Mouse (Mus musculus) embryo, embryonic 11 days (tissue): ENCODE results near the gene Cyth1.

ENCODE experiments used
- DNase-seq: peaks from one replicate; pipeline ENCODE4 v3.0.0-alpha.2; 2015

Cyth1 gene

GRCm38 (mm10) chr11:118222351-118222885 is 26.0 kb downstream of the Cyth1 start:
- DNase-seq, result no peak

GRCm38 (mm10) chr11:118220561-118221262 is 27.7 kb downstream of the Cyth1 start:
- DNase-seq, result peak; percentile 74

DNA sequence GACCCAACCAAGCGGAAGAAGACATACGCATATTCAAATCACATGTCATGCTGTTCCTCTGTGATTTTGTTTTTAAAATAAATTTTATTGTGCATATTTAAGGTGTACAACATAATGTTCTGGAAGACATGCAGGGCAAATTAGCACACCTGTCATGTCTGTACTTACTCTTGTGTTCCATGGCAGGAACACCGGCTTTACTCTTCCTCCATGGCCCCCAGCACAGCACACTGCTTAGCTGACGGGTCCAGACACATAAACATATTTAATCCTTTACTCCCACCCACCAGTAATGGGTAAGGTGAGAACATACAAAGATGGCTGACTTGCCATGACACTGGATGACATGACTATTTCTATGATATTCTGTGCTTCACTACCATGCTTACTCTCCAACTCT is 29.3 kb downstream of the Cyth1 start:
- no peak for DNase-seq

GRCm38 (mm10) chr11:118216468-118216867 is 31.9 kb downstream of the Cyth1 start:
- DNase-seq, result no peak

DNA sequence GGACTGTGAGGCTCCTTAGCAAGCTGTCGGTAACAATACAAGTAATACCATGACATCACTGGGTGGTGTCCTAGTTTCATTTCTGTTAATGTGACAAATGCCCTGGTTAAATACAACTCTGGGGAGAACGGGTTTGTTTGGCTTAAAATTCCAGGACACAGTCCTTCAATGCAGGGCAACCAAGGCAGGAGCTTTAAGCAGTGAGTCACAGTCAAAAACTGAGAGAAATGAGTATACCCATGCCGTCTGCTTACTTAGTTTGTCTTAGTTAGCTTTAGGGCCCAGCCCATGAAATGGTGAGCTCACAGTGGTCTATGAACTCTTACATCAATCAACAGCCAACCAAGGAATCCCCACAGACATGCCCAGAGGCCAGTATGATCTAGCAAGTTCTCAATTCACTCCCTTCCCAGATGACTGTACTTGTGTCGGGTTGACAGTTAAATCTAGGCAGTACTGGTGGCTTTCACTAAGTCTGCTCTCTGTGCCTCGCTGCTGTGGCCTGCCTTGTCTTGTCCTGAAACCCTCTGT is 32.4 kb downstream of the Cyth1 start:
- DNase-seq, result no peak

- no peak for DNase-seq
These were observed 35.7 kb downstream of the Cyth1 start for GRCm38 (mm10) chr11:118212636-118213112.

DNA sequence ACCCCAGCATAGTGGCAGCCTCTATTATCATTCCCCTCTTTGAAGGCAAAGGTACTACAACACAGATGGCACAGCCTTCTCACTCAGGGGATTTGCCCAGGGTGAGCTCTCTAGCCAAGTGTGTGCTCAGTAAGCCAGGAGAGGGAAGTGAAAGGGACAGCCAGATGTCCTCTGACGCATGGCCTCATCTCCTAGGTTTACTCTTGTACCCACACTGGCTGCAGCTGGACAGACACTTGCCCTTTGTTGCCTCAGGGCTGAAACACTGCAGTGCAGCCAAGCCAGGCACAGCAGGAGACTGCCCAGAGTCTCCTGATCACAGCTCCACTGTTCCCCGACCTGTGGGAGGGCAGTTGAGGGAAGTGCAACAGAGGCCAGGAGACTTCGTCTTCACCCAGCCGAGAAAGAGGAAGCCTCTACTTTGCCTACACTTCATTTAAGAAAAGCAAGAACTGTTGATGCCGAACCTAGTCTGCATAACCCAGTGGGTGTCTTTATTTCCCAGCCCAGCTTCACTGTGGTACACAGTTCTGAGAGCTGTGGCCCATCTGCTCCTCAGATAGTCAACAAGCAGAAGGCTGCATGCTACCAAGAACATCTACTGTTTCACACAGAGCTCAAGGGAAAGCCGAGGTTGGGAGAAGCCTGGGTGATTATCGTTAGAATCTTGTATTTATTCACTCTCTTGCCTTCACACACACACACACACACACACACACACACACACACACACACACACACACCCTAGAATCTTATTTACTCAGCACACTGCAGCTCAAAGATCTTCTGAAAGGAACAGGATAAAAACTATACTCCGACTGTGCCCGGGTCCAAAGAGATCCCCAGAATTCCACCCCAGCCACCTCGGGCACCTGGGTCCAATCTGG is 36.4 kb downstream of the Cyth1 start:
- no peak for DNase-seq

- no peak for DNase-seq
These were observed 37.4 kb downstream of the Cyth1 start for GRCm38 (mm10) chr11:118210962-118211361.

DNA sequence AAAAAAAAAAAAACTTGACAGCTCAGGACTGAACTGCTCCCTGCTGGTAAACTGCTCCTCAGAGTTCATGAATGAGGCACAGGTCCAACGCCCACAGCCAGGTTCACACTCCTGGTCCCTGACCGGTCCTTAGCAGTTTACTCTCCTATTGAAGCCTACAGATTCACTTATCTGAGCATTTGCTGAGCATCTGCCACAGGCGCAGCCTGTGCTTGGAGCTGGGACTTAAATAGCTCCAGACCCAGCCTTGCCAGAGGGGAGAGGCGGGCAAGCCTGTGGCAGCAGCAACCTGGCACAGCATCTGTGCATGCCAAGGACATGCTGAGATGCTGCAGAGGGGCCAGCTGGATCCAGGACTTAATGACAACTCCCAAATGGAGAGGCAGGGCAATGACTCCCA is 38.3 kb downstream of the Cyth1 start:
- DNase-seq, result no peak

- no peak for DNase-seq
These were observed 39.0 kb downstream of the Cyth1 start for GRCm38 (mm10) chr11:118209376-118209775.

DNA sequence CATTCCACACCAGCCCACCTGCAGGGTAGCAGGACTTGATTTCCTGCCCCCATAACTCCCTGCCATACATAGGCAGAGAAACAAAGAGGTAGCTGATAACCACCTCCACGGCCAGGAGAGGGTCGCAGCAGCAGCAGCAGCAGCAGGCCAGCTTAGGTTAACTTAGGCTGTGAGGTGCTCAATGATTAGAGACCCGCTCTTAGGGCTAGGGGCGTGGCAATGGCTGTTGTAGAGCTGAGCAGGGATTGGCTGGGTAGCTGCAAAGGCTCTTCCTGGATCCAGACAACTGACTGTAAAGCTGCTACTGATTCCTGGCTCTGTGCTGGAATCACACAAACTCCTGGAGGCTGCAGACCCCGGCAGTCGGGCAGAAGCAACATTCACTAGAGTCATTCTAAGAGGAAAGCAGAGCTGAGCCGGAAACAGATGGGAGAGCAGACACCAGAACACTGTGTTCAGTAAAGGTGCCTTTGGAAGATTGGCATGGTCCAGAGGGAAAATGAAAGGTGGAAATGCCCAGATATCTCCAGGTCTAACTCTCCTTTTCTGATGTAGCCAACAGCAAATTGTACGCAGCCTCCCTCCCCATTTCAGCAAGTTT is 39.6 kb downstream of the Cyth1 start:
- DNase-seq, result peak; percentile 74

- DNase-seq, result no peak
These were observed 40.9 kb downstream of the Cyth1 start for GRCm38 (mm10) chr11:118207424-118208033.

DNA sequence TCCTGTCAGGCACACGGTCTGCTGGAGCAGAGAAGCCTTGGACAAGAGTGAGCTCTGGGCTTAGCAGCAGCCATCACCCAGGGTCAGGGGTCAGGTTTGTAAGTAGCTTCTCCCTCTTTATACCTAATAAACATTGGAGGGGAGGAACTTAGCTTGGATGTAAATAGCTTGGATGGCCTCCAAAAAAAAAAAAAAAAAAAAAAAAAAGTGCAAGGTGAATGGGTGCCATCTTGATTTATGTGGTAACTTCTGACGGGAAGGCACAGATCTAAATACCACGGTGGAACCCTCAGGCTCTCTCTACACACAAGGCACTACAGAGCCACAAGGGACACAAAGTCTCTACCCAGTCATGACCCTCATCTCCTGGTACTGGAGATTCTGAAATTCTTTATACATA is 42.1 kb downstream of the Cyth1 start:
- DNase-seq, result no peak

DNA sequence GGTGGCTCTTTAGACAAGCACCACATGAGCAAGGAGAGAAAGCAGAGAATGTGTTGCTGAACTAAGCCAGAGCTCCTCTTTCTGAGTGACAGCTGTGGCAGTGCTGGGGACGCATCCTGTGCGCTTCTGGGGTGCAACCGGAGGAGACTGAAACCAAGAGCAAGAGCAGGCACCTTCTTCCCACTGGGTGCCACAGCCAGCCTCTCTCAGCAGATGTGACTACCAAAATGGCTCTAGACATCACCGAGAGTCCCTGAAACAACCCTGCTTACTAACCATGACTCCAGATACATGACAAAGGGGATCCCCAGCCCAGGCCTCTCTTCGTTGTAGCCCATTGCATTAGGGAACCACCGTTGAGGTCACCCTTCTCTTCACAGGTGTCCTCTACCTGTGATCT is 44.9 kb downstream of the Cyth1 start:
- no peak for DNase-seq

GRCm38 (mm10) chr11:118202410-118203233 is 45.8 kb downstream of the Cyth1 start:
- DNase-seq, result peak; percentile 88

DNA sequence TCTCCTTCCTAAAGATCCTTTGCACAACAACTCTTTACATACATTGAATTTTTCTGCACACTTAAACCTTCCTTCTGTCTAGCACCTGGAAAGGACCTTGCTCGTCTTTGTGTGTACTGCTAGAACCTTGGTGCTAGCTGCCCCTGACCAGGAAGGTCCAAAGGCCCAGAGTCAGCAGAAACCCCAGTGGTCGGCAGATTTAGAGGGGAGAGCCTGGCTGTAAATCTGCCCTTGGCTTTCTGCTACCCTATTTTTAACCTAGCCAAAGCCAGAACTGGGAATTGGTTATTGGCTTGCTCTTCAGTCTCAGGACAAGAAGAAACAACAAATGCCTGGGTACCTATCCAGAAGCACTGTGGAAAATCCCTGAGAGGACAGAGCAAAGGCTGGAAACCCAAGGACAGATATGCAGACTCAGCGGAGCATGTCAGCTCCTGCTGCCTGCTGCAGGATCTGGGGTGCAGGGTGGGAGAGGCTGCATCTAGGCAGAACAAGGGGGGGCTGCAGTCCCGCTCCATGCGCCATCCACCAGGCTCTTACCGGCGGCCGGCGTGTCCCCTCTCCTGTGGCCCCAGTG is 46.5 kb downstream of the Cyth1 start:
- DNase-seq, result no peak

DNA sequence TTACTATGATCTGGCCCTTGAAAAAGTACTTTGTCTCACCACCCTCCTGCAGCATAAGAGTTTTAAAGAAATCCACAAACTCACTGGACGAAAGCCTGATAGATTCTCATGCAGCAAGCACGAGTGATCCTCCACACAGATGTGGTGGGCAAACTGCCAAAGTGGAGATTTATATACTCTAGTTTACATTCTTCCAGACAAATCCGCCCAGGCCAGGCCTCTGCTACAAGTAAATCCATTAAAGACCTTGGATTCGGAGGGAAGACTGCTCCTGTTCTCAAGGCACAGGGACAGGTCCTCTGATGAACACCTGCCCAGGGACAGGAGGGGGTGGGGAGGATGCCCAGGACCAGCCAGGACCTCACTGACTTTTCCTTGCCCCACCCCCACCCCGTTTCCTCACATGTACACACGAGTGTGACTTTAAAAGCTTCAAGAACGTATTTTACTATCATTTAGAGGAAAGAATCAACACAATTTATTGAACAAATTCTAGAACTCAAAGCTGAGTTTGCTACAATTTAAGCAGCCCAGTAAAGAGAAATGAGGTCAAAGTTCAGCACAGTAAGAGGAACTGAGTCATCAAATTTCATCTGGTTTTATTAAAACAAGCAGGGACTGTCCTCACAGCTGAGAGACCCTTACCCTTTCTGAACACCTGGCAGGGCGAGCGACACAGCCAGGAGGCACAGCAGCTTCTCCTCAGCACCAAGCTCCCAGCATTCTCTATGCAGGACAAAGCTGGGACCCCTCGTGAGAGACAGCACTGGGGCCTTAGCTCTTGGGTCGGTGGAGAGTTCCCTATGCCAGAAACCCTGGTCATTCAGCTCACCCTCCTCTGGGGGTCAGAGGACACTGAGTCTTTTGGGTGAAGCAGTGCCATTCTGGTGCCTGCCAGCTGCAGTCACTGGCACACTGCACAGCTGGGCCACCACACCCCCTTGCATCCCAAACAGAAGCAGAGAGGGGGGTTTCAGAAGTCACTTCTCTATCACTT is 47.3 kb downstream of the Cyth1 start:
- DNase-seq, result peak; percentile 45

GRCm38 (mm10) chr11:118198296-118198600 is 50.1 kb downstream of the Cyth1 start:
- no peak for DNase-seq

GRCm38 (mm10) chr11:118197508-118198295 is 50.7 kb downstream of the Cyth1 start:
- peak; percentile 76 for DNase-seq
